Mouse (Mus musculus) E14TG2a.4 (cell line): ENCODE data around the gene Fam189b.

ENCODE experiments used
- CTCF ChIP-seq: conservative IDR thresholded peaks from 2 replicates; pipeline ENCODE4 v1.5.1; 2014; ENCODE audit warnings: low read length
- NANOG ChIP-seq: IDR thresholded peaks from 2 replicates; pipeline ENCODE4 v1.6.1; 2014; ENCODE audit warnings: borderline replicate concordance, low read length, mixed read lengths

DNA sequence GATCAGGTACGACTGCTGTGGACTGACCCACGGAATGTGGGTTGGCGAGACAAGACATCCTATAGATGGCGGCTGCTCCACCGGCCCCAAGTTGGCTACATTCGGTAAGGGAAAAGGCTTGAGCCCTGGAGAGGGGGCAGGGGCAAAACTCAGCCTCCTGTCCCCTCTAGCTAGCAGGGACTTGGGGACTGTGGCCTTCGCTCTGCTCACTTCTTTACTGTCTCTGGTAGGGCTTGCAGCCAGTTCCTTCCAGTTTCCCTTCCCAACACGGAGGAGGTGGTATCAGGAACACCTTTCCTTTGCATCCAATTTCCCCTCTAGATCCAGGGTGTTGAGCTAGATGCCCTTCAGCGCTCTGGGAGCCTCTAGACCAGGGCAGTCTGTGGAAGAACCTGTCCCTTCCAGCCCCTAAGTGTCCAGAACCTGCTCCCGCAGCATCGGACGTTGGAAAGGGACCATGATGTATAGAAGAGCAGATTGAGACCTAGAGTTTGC lies 42.4 kb downstream of the Fam189b start:
- TF ChIP-seq CTCF: no peak
- no peak for TF ChIP-seq NANOG
